Mouse (Mus musculus): ENCODE results near the gene Gm19426.

DNA sequence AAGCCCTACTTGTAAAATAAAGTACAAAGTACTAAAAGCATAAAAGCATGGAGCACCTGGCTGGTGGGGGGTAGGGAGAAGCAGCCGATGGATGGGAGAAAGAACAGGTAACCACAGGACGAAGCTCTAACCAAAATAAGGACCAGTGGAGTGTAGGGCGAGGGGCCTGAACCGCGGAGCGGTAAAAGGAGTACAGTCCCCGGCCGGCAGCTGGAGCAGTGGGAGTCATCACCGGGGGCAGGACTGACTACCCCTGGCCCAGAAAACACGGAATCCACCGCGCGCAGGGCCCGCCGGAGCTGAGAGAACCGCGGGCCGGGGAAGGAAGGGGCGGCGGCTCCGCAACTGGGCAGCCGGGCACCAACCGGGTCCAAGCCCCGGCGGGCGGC, 29.0 kb downstream of the Gm19426 start:
- TF ChIP-seq CTCF (IDR thresholded peaks at IDR 0.05) (no peak), EP300 (IDR thresholded peaks at IDR 0.05) (no peak)

Data from lung, postnatal 0 days (tissue).